Mouse (Mus musculus) embryonic facial prominence, embryonic 15.5 days (tissue): ENCODE measurements around the gene Cd3eap. TPM values are rescaled to one million over a fixed set of nuclear protein-coding genes. Genes with fewer than 3 reads are reported as not detected.

Experiments used
- ATAC-seq: fragments of 200-750 bp; cut with Nextera tagmentation; 2 replicates; pipeline ENCODE4 v1.8.0; 2017; ENCODE audit warnings: low read depth, moderate TSS enrichment; ENCODE audit not compliant: insufficient number of reproducible peaks, low FRiP score, low TSS enrichment
- H3K27ac ChIP-seq: fragments of 300-500 bp; sonication (generic); replicated peaks from 2 replicates; pipeline ENCODE4 v1.5.1; 2015; ENCODE audit warnings: mild to moderate bottlenecking, inconsistent platforms
- H3K27me3 ChIP-seq: fragments of 300-500 bp; sonication (generic); 2 replicates; pipeline ENCODE4 v1.6.1; 2015; ENCODE audit warnings: inconsistent platforms
- H3K36me3 ChIP-seq: fragments of 300-500 bp; sonication (generic); 2 replicates; pipeline ENCODE4 v1.6.1; 2015; ENCODE audit warnings: mild to moderate bottlenecking, inconsistent platforms
- H3K4me1 ChIP-seq: fragments of 300-500 bp; sonication (generic); 2 replicates; pipeline ENCODE4 v1.6.1; 2015; ENCODE audit warnings: inconsistent platforms
- H3K4me2 ChIP-seq: fragments of 300-500 bp; sonication (generic); replicated peaks from 2 replicates; pipeline ENCODE4 v1.6.1; 2015; ENCODE audit warnings: mild to moderate bottlenecking, inconsistent platforms
- H3K4me3 ChIP-seq: fragments of 300-500 bp; sonication (generic); replicated peaks from 2 replicates; pipeline ENCODE4 v1.5.1; 2015; ENCODE audit warnings: mild to moderate bottlenecking, inconsistent platforms
- H3K9ac ChIP-seq: fragments of 300-500 bp; sonication (generic); 2 replicates; pipeline ENCODE4 v1.6.1; 2015; ENCODE audit warnings: inconsistent platforms
- H3K9me3 ChIP-seq: fragments of 300-500 bp; sonication (generic); replicated peaks from 2 replicates; pipeline ENCODE4 v1.6.1; 2016; ENCODE audit warnings: inconsistent platforms
- WGBS: fragments of 180-500 bp; shearing (Covaris S2); methylation state at CpG from one replicate; pipeline ENCODE4 v1.1.7; 2015; 5-methylcytosine and 5-hydroxymethylcytosine counted together
- polyA plus RNA-seq: library from polyadenylated mRNA; unstranded; fragments of >200 nt; fragmentation: Nextera tagmentation; extraction: Ambion mirVana; gene quantifications from 2 replicates; pipeline ENCODE4 v1.2.1, GENCODE M21; 2015

The Cd3eap gene
- polyA plus RNA-seq, 1 experiment from 2014 or later = 32.0 TPM

GRCm38 (mm10) chr7:19319458-19319857, 39.8 kb downstream of the Cd3eap start:
- peaks cover 17% of the 10 kb centered on the region for H3K4me1 ChIP-seq
- peak overlapping the region; percentile 57 for H3K4me3 ChIP-seq
- WGBS = 15% methylated on average over 9 of the region's 9 CpGs
- H3K27me3 ChIP-seq = peaks cover 16% of the 10 kb centered on the region
- ATAC-seq = peak; percentile 26
- peak overlapping the region; percentile 90 for H3K4me2 ChIP-seq
- H3K9me3 ChIP-seq = no peaks in the 10 kb centered on the region
- no peaks in the 10 kb centered on the region for H3K36me3 ChIP-seq
- H3K9ac ChIP-seq = peak overlapping the region; percentile 33; the same call in 1 of the 2 replicates
- H3K27ac ChIP-seq = no peak overlapping the region

- no peaks in the 10 kb centered on the region for H3K9me3 ChIP-seq
- no peak overlapping the region for H3K27ac ChIP-seq
- H3K4me3 ChIP-seq = no peak overlapping the region
- H3K9ac ChIP-seq = no peak overlapping the region
- H3K4me1 ChIP-seq = peaks cover 17% of the 10 kb centered on the region
- ATAC-seq = no peak
- H3K36me3 ChIP-seq = no peaks in the 10 kb centered on the region
- no peak overlapping the region for H3K4me2 ChIP-seq
- peaks cover 23% of the 10 kb centered on the region for H3K27me3 ChIP-seq
- WGBS = 68% methylated on average over 7 of the region's 7 CpGs
These were observed 40.6 kb downstream of the Cd3eap start for GRCm38 (mm10) chr7:19318676-19319075.

- Histone ChIP-seq H3K27ac (no peak overlapping the region), H3K4me1 (peaks cover 17% of the 10 kb centered on the region), H3K9me3 (no peaks in the 10 kb centered on the region), H3K36me3 (no peaks in the 10 kb centered on the region), H3K9ac (no peak overlapping the region), H3K4me3 (no peak overlapping the region), H3K27me3 (peaks cover 23% of the 10 kb centered on the region), H3K4me2 (no peak overlapping the region)
- 65% methylated on average over 2 of the region's 2 CpGs for whole genome bisulfite sequencing
- ATAC-seq = no peak
These were observed 41.1 kb downstream of the Cd3eap start for GRCm38 (mm10) chr7:19318201-19318600.

GRCm38 (mm10) chr7:19316451-19317161, 42.7 kb downstream of the Cd3eap start:
- peaks cover 13% of the 10 kb centered on the region for H3K4me1 ChIP-seq
- H3K9ac ChIP-seq = no peak overlapping the region
- 59% methylated on average over 14 of the region's 14 CpGs for WGBS
- ATAC-seq = no peak
- no peak overlapping the region for H3K4me2 ChIP-seq
- H3K9me3 ChIP-seq = no peaks in the 10 kb centered on the region
- H3K27ac ChIP-seq = no peak overlapping the region
- H3K36me3 ChIP-seq = no peaks in the 10 kb centered on the region
- H3K4me3 ChIP-seq = no peak overlapping the region
- H3K27me3 ChIP-seq = peaks cover 23% of the 10 kb centered on the region

- WGBS = 42% methylated on average over 5 of the region's 5 CpGs
- no peak for ATAC-seq
- H3K4me2 ChIP-seq = no peak overlapping the region
- peaks cover 23% of the 10 kb centered on the region for H3K27me3 ChIP-seq
- no peak overlapping the region for H3K9ac ChIP-seq
- H3K27ac ChIP-seq = no peak overlapping the region
- H3K4me1 ChIP-seq = peaks cover 10% of the 10 kb centered on the region
- no peaks in the 10 kb centered on the region for H3K36me3 ChIP-seq
- no peaks in the 10 kb centered on the region for H3K9me3 ChIP-seq
- H3K4me3 ChIP-seq = no peak overlapping the region
These were observed 45.2 kb downstream of the Cd3eap start for GRCm38 (mm10) chr7:19314033-19314432.

GRCm38 (mm10) chr7:19311991-19312390, 47.3 kb downstream of the Cd3eap start:
- no peak overlapping the region for H3K4me2 ChIP-seq
- no peaks in the 10 kb centered on the region for H3K9me3 ChIP-seq
- no peak for ATAC-seq
- WGBS = 37% methylated on average over 4 of the region's 4 CpGs
- H3K27me3 ChIP-seq = peaks cover 17% of the 10 kb centered on the region
- H3K4me3 ChIP-seq = no peak overlapping the region
- H3K36me3 ChIP-seq = no peaks in the 10 kb centered on the region
- H3K27ac ChIP-seq = no peak overlapping the region
- peaks cover 20% of the 10 kb centered on the region for H3K4me1 ChIP-seq
- H3K9ac ChIP-seq = no peak overlapping the region

GRCm38 (mm10) chr7:19309884-19310641, 49.2 kb downstream of the Cd3eap start, which contains the start of gene Fosb:
Gene Fosb (minus strand): TSS chr7:19310051.
- H3K27ac ChIP-seq = 0 out of 2 replicates have a peak within 1 kb of the TSS, but pooled peaks have one; percentile 19
- no peaks in the 10 kb centered on the region for H3K36me3 ChIP-seq
- H3K9me3 ChIP-seq = no peaks in the 10 kb centered on the region
- peaks cover 24% of the 10 kb centered on the region for H3K4me1 ChIP-seq
- peak within 1 kb of the TSS; percentile 97 for H3K4me2 ChIP-seq
- ATAC-seq = peak; percentile 84
- H3K9ac ChIP-seq = peak within 1 kb of the TSS; percentile 61
- WGBS = under 1% methylated on average over 49 of the region's 49 CpGs
- H3K4me3 ChIP-seq = peak within 1 kb of the TSS; percentile 77
- peaks cover 35% of the 10 kb centered on the region for H3K27me3 ChIP-seq

- Histone ChIP-seq H3K9ac (peak overlapping the region; percentile 16; the same call in 1 of the 2 replicates), H3K27me3 (peaks cover 37% of the 10 kb centered on the region), H3K36me3 (no peaks in the 10 kb centered on the region), H3K27ac (no peak overlapping the region), H3K4me1 (peaks cover 31% of the 10 kb centered on the region), H3K9me3 (no peaks in the 10 kb centered on the region), H3K4me3 (peak overlapping the region; percentile 77), H3K4me2 (peak overlapping the region; percentile 97)
- 1% methylated on average over 48 of the region's 48 CpGs for WGBS
- no peak for ATAC-seq
These were observed 49.9 kb downstream of the Cd3eap start for GRCm38 (mm10) chr7:19309278-19309883.

- H3K9ac ChIP-seq = peak overlapping the region; percentile 35; the same call in 1 of the 2 replicates
- peak overlapping the region; percentile 87 for H3K27ac ChIP-seq
- peaks cover 38% of the 10 kb centered on the region for H3K27me3 ChIP-seq
- no peaks in the 10 kb centered on the region for H3K36me3 ChIP-seq
- peak overlapping the region; percentile 97 for H3K4me2 ChIP-seq
- no peaks in the 10 kb centered on the region for H3K9me3 ChIP-seq
- under 1% methylated on average over 58 of the region's 58 CpGs for whole genome bisulfite sequencing
- H3K4me3 ChIP-seq = peak overlapping the region; percentile 77
- peaks cover 38% of the 10 kb centered on the region for H3K4me1 ChIP-seq
- ATAC-seq = peak; percentile 90
These were observed 50.6 kb downstream of the Cd3eap start for GRCm38 (mm10) chr7:19308454-19309277.

- peak overlapping the region; percentile 97 for H3K4me2 ChIP-seq
- no peaks in the 10 kb centered on the region for H3K36me3 ChIP-seq
- no peaks in the 10 kb centered on the region for H3K9me3 ChIP-seq
- H3K4me1 ChIP-seq = peaks cover 41% of the 10 kb centered on the region
- peak; percentile 64 for ATAC-seq
- H3K9ac ChIP-seq = peak overlapping the region; percentile 35
- H3K27ac ChIP-seq = peak overlapping the region; percentile 87
- WGBS = 3% methylated on average over 18 of the region's 18 CpGs
- peak overlapping the region; percentile 77 for H3K4me3 ChIP-seq
- H3K27me3 ChIP-seq = peaks cover 46% of the 10 kb centered on the region
These were observed 51.4 kb downstream of the Cd3eap start for GRCm38 (mm10) chr7:19307739-19308453.
